Mouse (Mus musculus): ENCODE measurements around the gene Krt12. TPM values are rescaled to one million over a fixed set of nuclear protein-coding genes. Genes with fewer than 3 reads are reported as not detected.

The Krt12 gene
- polyA plus RNA-seq, 1 experiment from 2014 or later = 0.19 TPM

GRCm38 (mm10) chr11:99391375-99391774, 30.7 kb downstream of the Krt12 start:
- no peak overlapping the region for H3K4me2 ChIP-seq (ENCODE audit: low read length)
- H3K9ac ChIP-seq (ENCODE audit: low read depth, low read length) = no peak overlapping the region
- H3K36me3 ChIP-seq (ENCODE audit: control insufficient read depth, insufficient read depth, low read length) = no peaks in the 10 kb centered on the region
- H3K27ac ChIP-seq (ENCODE audit: low read depth, low read length) = no peak overlapping the region
- no peaks in the 10 kb centered on the region for H3K27me3 ChIP-seq (replicated peaks; ENCODE audit: control insufficient read depth, insufficient read depth, low read length)
- ATAC-seq = no peak
- 88% methylated on average over 6 of the region's 6 CpGs for WGBS
- no peak overlapping the region for H3K4me3 ChIP-seq (ENCODE audit: low read length)
- no peaks in the 10 kb centered on the region for H3K9me3 ChIP-seq (ENCODE audit: control insufficient read depth, low read length)
- peaks cover 6% of the 10 kb centered on the region; the same call in 1 of the 2 replicates for H3K4me1 ChIP-seq (ENCODE audit: control insufficient read depth, insufficient read depth, low read depth, low read length)

- 81% methylated on average over 7 of the region's 7 CpGs for WGBS
Observed at GRCm38 (mm10) chr11:99390866-99391265, 31.2 kb downstream of the Krt12 start.

GRCm38 (mm10) chr11:99389264-99389663, 32.8 kb downstream of the Krt12 start, which contains the start of gene Krt10:
TSS of gene Krt10 (minus strand) at chr11:99389364.
- no peak within 1 kb of the TSS for H3K4me2 ChIP-seq (ENCODE audit: low read length)
- WGBS = 91% methylated on average over 4 of the region's 4 CpGs
- ATAC-seq = no peak
- H3K27ac ChIP-seq (ENCODE audit: low read depth, low read length) = no peak within 1 kb of the TSS
- no peaks in the 10 kb centered on the region for H3K27me3 ChIP-seq (replicated peaks; ENCODE audit: control insufficient read depth, insufficient read depth, low read length)
- H3K36me3 ChIP-seq (ENCODE audit: control insufficient read depth, insufficient read depth, low read length) = no peaks in the 10 kb centered on the region
- H3K9ac ChIP-seq (ENCODE audit: low read depth, low read length) = no peak within 1 kb of the TSS
- H3K4me1 ChIP-seq (ENCODE audit: control insufficient read depth, insufficient read depth, low read depth, low read length) = peaks cover 6% of the 10 kb centered on the region
- no peak within 1 kb of the TSS for H3K4me3 ChIP-seq (ENCODE audit: low read length)
- no peaks in the 10 kb centered on the region for H3K9me3 ChIP-seq (ENCODE audit: control insufficient read depth, low read length)

More at GRCm38 (mm10) chr11:99390866-99391265, 31.2 kb downstream of the Krt12 start:
- Histone ChIP-seq H3K9me3 (ENCODE audit: control insufficient read depth, low read length) (no peaks in the 10 kb centered on the region), H3K4me1 (ENCODE audit: control insufficient read depth, insufficient read depth, low read depth, low read length) (peaks cover 6% of the 10 kb centered on the region; the same call in 1 of the 2 replicates), H3K4me2 (ENCODE audit: low read length) (no peak overlapping the region), H3K9ac (ENCODE audit: low read depth, low read length) (no peak overlapping the region), H3K27ac (ENCODE audit: low read depth, low read length) (no peak overlapping the region), H3K36me3 (ENCODE audit: control insufficient read depth, insufficient read depth, low read length) (no peaks in the 10 kb centered on the region), H3K27me3 (replicated peaks; ENCODE audit: control insufficient read depth, insufficient read depth, low read length) (no peaks in the 10 kb centered on the region), H3K4me3 (ENCODE audit: low read length) (no peak overlapping the region)
- no peak for ATAC-seq

GRCm38 (mm10) chr11:99388661-99389060, 33.4 kb downstream of the Krt12 start:
- no peak overlapping the region for H3K27ac ChIP-seq (ENCODE audit: low read depth, low read length)
- 91% methylated on average over 18 of the region's 18 CpGs for WGBS
- H3K4me2 ChIP-seq (ENCODE audit: low read length) = no peak overlapping the region
- no peaks in the 10 kb centered on the region for H3K27me3 ChIP-seq (replicated peaks; ENCODE audit: control insufficient read depth, insufficient read depth, low read length)
- peaks cover 6% of the 10 kb centered on the region for H3K4me1 ChIP-seq (ENCODE audit: control insufficient read depth, insufficient read depth, low read depth, low read length)
- H3K36me3 ChIP-seq (ENCODE audit: control insufficient read depth, insufficient read depth, low read length) = no peaks in the 10 kb centered on the region
- no peak overlapping the region for H3K4me3 ChIP-seq (ENCODE audit: low read length)
- H3K9me3 ChIP-seq (ENCODE audit: control insufficient read depth, low read length) = no peaks in the 10 kb centered on the region
- no peak for ATAC-seq
- H3K9ac ChIP-seq (ENCODE audit: low read depth, low read length) = no peak overlapping the region

- Histone ChIP-seq H3K4me2 (ENCODE audit: low read length) (peak overlapping the region; percentile 64), H3K36me3 (ENCODE audit: control insufficient read depth, insufficient read depth, low read length) (no peaks in the 10 kb centered on the region), H3K9me3 (ENCODE audit: control insufficient read depth, low read length) (no peaks in the 10 kb centered on the region), H3K4me3 (ENCODE audit: low read length) (peak overlapping the region; percentile 65), H3K27ac (ENCODE audit: low read depth, low read length) (peak overlapping the region; percentile 96), H3K4me1 (ENCODE audit: control insufficient read depth, insufficient read depth, low read depth, low read length) (peaks cover 6% of the 10 kb centered on the region), H3K27me3 (replicated peaks; ENCODE audit: control insufficient read depth, insufficient read depth, low read length) (no peaks in the 10 kb centered on the region; the same call in none of the 2 replicates), H3K9ac (ENCODE audit: low read depth, low read length) (peak overlapping the region; percentile 82)
- peak; percentile 90 for ATAC-seq
- WGBS = 2% methylated on average over 71 of the region's 71 CpGs
Observed at GRCm38 (mm10) chr11:99385813-99386721, 36.0 kb downstream of the Krt12 start.

GRCm38 (mm10) chr11:99379568-99379967, 42.5 kb downstream of the Krt12 start:
- Histone ChIP-seq H3K9ac (ENCODE audit: low read depth, low read length) (no peak overlapping the region), H3K4me1 (ENCODE audit: control insufficient read depth, insufficient read depth, low read depth, low read length) (no peaks in the 10 kb centered on the region), H3K9me3 (ENCODE audit: control insufficient read depth, low read length) (no peaks in the 10 kb centered on the region), H3K27me3 (replicated peaks; ENCODE audit: control insufficient read depth, insufficient read depth, low read length) (peaks cover 2% of the 10 kb centered on the region), H3K4me3 (ENCODE audit: low read length) (no peak overlapping the region), H3K4me2 (ENCODE audit: low read length) (no peak overlapping the region), H3K27ac (ENCODE audit: low read depth, low read length) (no peak overlapping the region), H3K36me3 (ENCODE audit: control insufficient read depth, insufficient read depth, low read length) (no peaks in the 10 kb centered on the region)
- no peak for ATAC-seq
- WGBS = 15% methylated on average over 5 of the region's 5 CpGs

- ATAC-seq = no peak
- Histone ChIP-seq H3K4me2 (ENCODE audit: low read length) (no peak within 1 kb of the TSS), H3K9me3 (ENCODE audit: control insufficient read depth, low read length) (no peaks in the 10 kb centered on the region), H3K36me3 (ENCODE audit: control insufficient read depth, insufficient read depth, low read length) (no peaks in the 10 kb centered on the region), H3K27ac (ENCODE audit: low read depth, low read length) (no peak within 1 kb of the TSS), H3K27me3 (replicated peaks; ENCODE audit: control insufficient read depth, insufficient read depth, low read length) (peaks cover 2% of the 10 kb centered on the region; the same call in 1 of the 2 replicates), H3K4me3 (ENCODE audit: low read length) (no peak within 1 kb of the TSS), H3K4me1 (ENCODE audit: control insufficient read depth, insufficient read depth, low read depth, low read length) (no peaks in the 10 kb centered on the region), H3K9ac (ENCODE audit: low read depth, low read length) (no peak within 1 kb of the TSS)
- 83% methylated on average over 13 of the region's 13 CpGs for WGBS
Observed at GRCm38 (mm10) chr11:99374803-99375202, 47.3 kb downstream of the Krt12 start, which contains the start of gene Krt28. TSS of gene Krt28 (minus strand) at chr11:99374903.

GRCm38 (mm10) chr11:99369853-99370451, 52.1 kb downstream of the Krt12 start:
- Histone ChIP-seq H3K27me3 (replicated peaks; ENCODE audit: control insufficient read depth, insufficient read depth, low read length) (no peaks in the 10 kb centered on the region), H3K4me3 (ENCODE audit: low read length) (no peak overlapping the region), H3K4me1 (ENCODE audit: control insufficient read depth, insufficient read depth, low read depth, low read length) (no peaks in the 10 kb centered on the region), H3K9ac (ENCODE audit: low read depth, low read length) (no peak overlapping the region), H3K9me3 (ENCODE audit: control insufficient read depth, low read length) (no peaks in the 10 kb centered on the region), H3K4me2 (ENCODE audit: low read length) (no peak overlapping the region), H3K27ac (ENCODE audit: low read depth, low read length) (no peak overlapping the region), H3K36me3 (ENCODE audit: control insufficient read depth, insufficient read depth, low read length) (no peaks in the 10 kb centered on the region)
- 80% methylated on average over 8 of the region's 8 CpGs for WGBS
- ATAC-seq = peak; percentile 65

GRCm38 (mm10) chr11:99369229-99369628, 52.8 kb downstream of the Krt12 start:
- no peak for ATAC-seq
- Histone ChIP-seq H3K27me3 (replicated peaks; ENCODE audit: control insufficient read depth, insufficient read depth, low read length) (no peaks in the 10 kb centered on the region), H3K9me3 (ENCODE audit: control insufficient read depth, low read length) (no peaks in the 10 kb centered on the region), H3K27ac (ENCODE audit: low read depth, low read length) (no peak overlapping the region), H3K4me2 (ENCODE audit: low read length) (no peak overlapping the region), H3K4me1 (ENCODE audit: control insufficient read depth, insufficient read depth, low read depth, low read length) (no peaks in the 10 kb centered on the region), H3K4me3 (ENCODE audit: low read length) (no peak overlapping the region), H3K36me3 (ENCODE audit: control insufficient read depth, insufficient read depth, low read length) (no peaks in the 10 kb centered on the region), H3K9ac (ENCODE audit: low read depth, low read length) (no peak overlapping the region)
- WGBS = 20% methylated on average over 3 of the region's 3 CpGs

Data from hindbrain, embryonic 16.5 days (tissue).